Mouse (Mus musculus): ENCODE results near the gene Arhgef19. TPM values are rescaled to one million over a fixed set of nuclear protein-coding genes. Genes with fewer than 3 reads are reported as not detected.

The Arhgef19 gene
- polyA plus RNA-seq, 1 experiment from 2014 or later: 17.0 TPM

- H3K27me3 ChIP-seq: peaks cover 3% of the 10 kb centered on the region; the same call in 1 of the 2 replicates
- H3K4me2 ChIP-seq (replicated peaks): no peak overlapping the region
- no peak for ATAC-seq (ENCODE audit: insufficient number of reproducible peaks, insufficient read depth, low FRiP score, low TSS enrichment)
- H3K9ac ChIP-seq: no peak overlapping the region
- H3K9me3 ChIP-seq: peaks cover 3% of the 10 kb centered on the region; the same call in 1 of the 2 replicates
- no peaks in the 10 kb centered on the region for H3K4me1 ChIP-seq
- 41% methylated on average over 9 of the region's 9 CpGs for WGBS
- H3K27ac ChIP-seq: no peak overlapping the region
- no peaks in the 10 kb centered on the region for H3K36me3 ChIP-seq
- H3K4me3 ChIP-seq: no peak overlapping the region
These were observed 28.5 kb downstream of the Arhgef19 start for GRCm38 (mm10) chr4:141267837-141268236.

- H3K4me3 ChIP-seq: no peak overlapping the region
- no peaks in the 10 kb centered on the region for H3K36me3 ChIP-seq
- 82% methylated on average over 4 of the region's 4 CpGs for WGBS
- no peak overlapping the region for H3K9ac ChIP-seq
- H3K4me1 ChIP-seq: no peaks in the 10 kb centered on the region; the same call in 1 of the 2 replicates
- H3K4me2 ChIP-seq (replicated peaks): no peak overlapping the region
- no peak for ATAC-seq (ENCODE audit: insufficient number of reproducible peaks, insufficient read depth, low FRiP score, low TSS enrichment)
- peaks cover 3% of the 10 kb centered on the region; the same call in 1 of the 2 replicates for H3K9me3 ChIP-seq
- H3K27ac ChIP-seq: no peak overlapping the region
- H3K27me3 ChIP-seq: peaks cover 3% of the 10 kb centered on the region; the same call in 1 of the 2 replicates
These were observed 29.1 kb downstream of the Arhgef19 start for GRCm38 (mm10) chr4:141268350-141268749.

GRCm38 (mm10) chr4:141269080-141269479, 29.8 kb downstream of the Arhgef19 start:
- H3K36me3 ChIP-seq: no peaks in the 10 kb centered on the region
- H3K9ac ChIP-seq: no peak overlapping the region
- peaks cover 3% of the 10 kb centered on the region; the same call in 1 of the 2 replicates for H3K9me3 ChIP-seq
- no peak for ATAC-seq (ENCODE audit: insufficient number of reproducible peaks, insufficient read depth, low FRiP score, low TSS enrichment)
- no peak overlapping the region for H3K27ac ChIP-seq
- H3K4me1 ChIP-seq: no peaks in the 10 kb centered on the region; the same call in 1 of the 2 replicates
- no peak overlapping the region for H3K4me3 ChIP-seq
- WGBS: 91% methylated on average over 6 of the region's 6 CpGs
- no peak overlapping the region for H3K4me2 ChIP-seq (replicated peaks)
- H3K27me3 ChIP-seq: peaks cover 3% of the 10 kb centered on the region; the same call in 1 of the 2 replicates

- Histone ChIP-seq H3K27ac (no peak overlapping the region), H3K4me3 (no peak overlapping the region), H3K36me3 (no peaks in the 10 kb centered on the region), H3K4me1 (peaks cover 6% of the 10 kb centered on the region; the same call in 1 of the 2 replicates), H3K4me2 (replicated peaks) (no peak overlapping the region), H3K27me3 (peaks cover 3% of the 10 kb centered on the region; the same call in 1 of the 2 replicates), H3K9me3 (peaks cover 3% of the 10 kb centered on the region; the same call in 1 of the 2 replicates), H3K9ac (no peak overlapping the region)
- ATAC-seq (ENCODE audit: insufficient number of reproducible peaks, insufficient read depth, low FRiP score, low TSS enrichment): no peak; the same call in 1 of the 2 replicates
- WGBS: 57% methylated on average over 15 of the region's 15 CpGs
These were observed 31.1 kb downstream of the Arhgef19 start for GRCm38 (mm10) chr4:141270201-141270940.

- Histone ChIP-seq H3K27ac (no peak overlapping the region), H3K9me3 (peaks cover under 1% of the 10 kb centered on the region; the same call in 1 of the 2 replicates), H3K36me3 (no peaks in the 10 kb centered on the region), H3K4me2 (replicated peaks) (no peak overlapping the region), H3K4me1 (peaks cover 6% of the 10 kb centered on the region; the same call in 1 of the 2 replicates), H3K27me3 (peaks cover 3% of the 10 kb centered on the region; the same call in 1 of the 2 replicates), H3K4me3 (no peak overlapping the region), H3K9ac (no peak overlapping the region)
- 86% methylated on average over 7 of the region's 7 CpGs for WGBS
- no peak for ATAC-seq (ENCODE audit: insufficient number of reproducible peaks, insufficient read depth, low FRiP score, low TSS enrichment)
These were observed 31.9 kb downstream of the Arhgef19 start for GRCm38 (mm10) chr4:141271228-141271627.

GRCm38 (mm10) chr4:141271721-141272120, 32.4 kb downstream of the Arhgef19 start:
- H3K27ac ChIP-seq: no peak overlapping the region
- H3K4me3 ChIP-seq: no peak overlapping the region
- WGBS: 69% methylated on average over 6 of the region's 6 CpGs
- H3K9ac ChIP-seq: no peak overlapping the region
- no peaks in the 10 kb centered on the region for H3K9me3 ChIP-seq
- no peaks in the 10 kb centered on the region for H3K36me3 ChIP-seq
- no peak overlapping the region for H3K4me2 ChIP-seq (replicated peaks)
- peaks cover 3% of the 10 kb centered on the region; the same call in 1 of the 2 replicates for H3K27me3 ChIP-seq
- no peak for ATAC-seq (ENCODE audit: insufficient number of reproducible peaks, insufficient read depth, low FRiP score, low TSS enrichment)
- H3K4me1 ChIP-seq: peaks cover 6% of the 10 kb centered on the region; the same call in 1 of the 2 replicates

GRCm38 (mm10) chr4:141272878-141273277, 33.6 kb downstream of the Arhgef19 start:
- no peak for ATAC-seq (ENCODE audit: insufficient number of reproducible peaks, insufficient read depth, low FRiP score, low TSS enrichment)
- H3K4me1 ChIP-seq: peaks cover 8% of the 10 kb centered on the region; the same call in 1 of the 2 replicates
- peaks cover 3% of the 10 kb centered on the region; the same call in 1 of the 2 replicates for H3K27me3 ChIP-seq
- peak overlapping the region; percentile 42 for H3K4me2 ChIP-seq (replicated peaks)
- H3K27ac ChIP-seq: no peak overlapping the region
- WGBS: 15% methylated on average over 14 of the region's 14 CpGs
- H3K4me3 ChIP-seq: peak overlapping the region; percentile 5; the same call in 1 of the 2 replicates
- H3K9me3 ChIP-seq: no peaks in the 10 kb centered on the region
- H3K36me3 ChIP-seq: no peaks in the 10 kb centered on the region
- no peak overlapping the region for H3K9ac ChIP-seq

GRCm38 (mm10) chr4:141273296-141273695, 34.0 kb downstream of the Arhgef19 start:
- 18% methylated on average over 12 of the region's 12 CpGs for WGBS
- peak; percentile 70; the same call in 1 of the 2 replicates for ATAC-seq (ENCODE audit: insufficient number of reproducible peaks, insufficient read depth, low FRiP score, low TSS enrichment)
- Histone ChIP-seq H3K4me3 (peak overlapping the region; percentile 5; the same call in 1 of the 2 replicates), H3K4me1 (peaks cover 12% of the 10 kb centered on the region; the same call in 1 of the 2 replicates), H3K9ac (no peak overlapping the region), H3K27me3 (peaks cover 3% of the 10 kb centered on the region; the same call in 1 of the 2 replicates), H3K4me2 (replicated peaks) (peak overlapping the region; percentile 42), H3K27ac (no peak overlapping the region), H3K36me3 (no peaks in the 10 kb centered on the region), H3K9me3 (no peaks in the 10 kb centered on the region)

GRCm38 (mm10) chr4:141274485-141275341, 35.4 kb downstream of the Arhgef19 start:
- WGBS: 28% methylated on average over 23 of the region's 23 CpGs
- Histone ChIP-seq H3K4me2 (replicated peaks) (0 out of 2 replicates have a peak overlapping the region, but pooled peaks have one; percentile 8), H3K27ac (peak overlapping the region; percentile 26; the same call in 1 of the 2 replicates), H3K36me3 (no peaks in the 10 kb centered on the region), H3K27me3 (peaks cover 3% of the 10 kb centered on the region; the same call in 1 of the 2 replicates), H3K9ac (no peak overlapping the region), H3K4me3 (no peak overlapping the region), H3K9me3 (no peaks in the 10 kb centered on the region), H3K4me1 (peaks cover 13% of the 10 kb centered on the region; the same call in 1 of the 2 replicates)
- ATAC-seq (ENCODE audit: insufficient number of reproducible peaks, insufficient read depth, low FRiP score, low TSS enrichment): no peak

GRCm38 (mm10) chr4:141277157-141277556, 37.9 kb downstream of the Arhgef19 start:
- no peak overlapping the region for H3K27ac ChIP-seq
- H3K4me1 ChIP-seq: peaks cover 26% of the 10 kb centered on the region
- ATAC-seq (ENCODE audit: insufficient number of reproducible peaks, insufficient read depth, low FRiP score, low TSS enrichment): no peak
- H3K36me3 ChIP-seq: no peaks in the 10 kb centered on the region
- WGBS: 83% methylated on average over 8 of the region's 8 CpGs
- no peaks in the 10 kb centered on the region for H3K9me3 ChIP-seq
- no peak overlapping the region for H3K4me2 ChIP-seq (replicated peaks)
- H3K4me3 ChIP-seq: no peak overlapping the region
- H3K27me3 ChIP-seq: peaks cover 8% of the 10 kb centered on the region; the same call in 1 of the 2 replicates
- no peak overlapping the region for H3K9ac ChIP-seq

GRCm38 (mm10) chr4:141278154-141278553, 38.9 kb downstream of the Arhgef19 start:
- no peaks in the 10 kb centered on the region for H3K36me3 ChIP-seq
- no peak overlapping the region for H3K4me3 ChIP-seq
- H3K9me3 ChIP-seq: no peaks in the 10 kb centered on the region
- peak overlapping the region; percentile 48; the same call in 1 of the 2 replicates for H3K27ac ChIP-seq
- H3K27me3 ChIP-seq: peaks cover 8% of the 10 kb centered on the region; the same call in 1 of the 2 replicates
- ATAC-seq (ENCODE audit: insufficient number of reproducible peaks, insufficient read depth, low FRiP score, low TSS enrichment): no peak
- H3K4me1 ChIP-seq: peaks cover 31% of the 10 kb centered on the region
- no peak overlapping the region for H3K4me2 ChIP-seq (replicated peaks)
- 0 out of 2 replicates have a peak overlapping the region, but pooled peaks have one; percentile 16 for H3K9ac ChIP-seq
- 40% methylated on average over 7 of the region's 7 CpGs for WGBS

Measured in embryonic facial prominence, embryonic 12.5 days (tissue).